Mouse (Mus musculus) embryonic facial prominence, embryonic 14.5 days (tissue): ENCODE results near the gene Nfia. TPM values are rescaled to one million over a fixed set of nuclear protein-coding genes. Genes with fewer than 3 reads are reported as not detected.

Experiments
- ATAC-seq: fragments of 200-750 bp; cut with Nextera tagmentation; 2 replicates; pipeline ENCODE4 v1.8.0; 2017; ENCODE audit warnings: low read depth, moderate number of reproducible peaks, moderate TSS enrichment
- DNase-seq: peaks from one replicate; pipeline ENCODE4 v3.0.0-alpha.2; 2015; ENCODE audit warnings: low spot score
- H3K27ac ChIP-seq: fragments of 300-500 bp; sonication (generic); replicated peaks from 2 replicates; pipeline ENCODE4 v1.5.1; 2014; ENCODE audit warnings: low read depth, mild to moderate bottlenecking, low read length, moderate library complexity
- H3K27me3 ChIP-seq: fragments of 300-500 bp; sonication (generic); replicated peaks from 2 replicates; pipeline ENCODE4 v1.6.1; 2014; ENCODE audit warnings: low read length; ENCODE audit not compliant: control insufficient read depth, insufficient read depth
- H3K36me3 ChIP-seq: fragments of 300-500 bp; sonication (generic); 2 replicates; pipeline ENCODE4 v1.6.1; 2014; ENCODE audit warnings: low read length, mixed read lengths; ENCODE audit not compliant: control insufficient read depth, insufficient read depth
- H3K4me1 ChIP-seq: fragments of 300-500 bp; sonication (generic); 2 replicates; pipeline ENCODE4 v1.6.1; 2014; ENCODE audit warnings: antibody characterized with exemption, low read length; ENCODE audit not compliant: control insufficient read depth, insufficient read depth
- H3K4me2 ChIP-seq: fragments of 300-500 bp; sonication (generic); 2 replicates; pipeline ENCODE4 v1.6.1; 2014; ENCODE audit warnings: low read depth, mild to moderate bottlenecking, low read length, moderate library complexity, mixed read lengths
- H3K4me3 ChIP-seq: fragments of 300-500 bp; sonication (generic); 2 replicates; pipeline ENCODE4 v1.5.1; 2014; ENCODE audit warnings: low read depth, mild to moderate bottlenecking, low read length
- H3K9ac ChIP-seq: fragments of 300-500 bp; sonication (generic); 2 replicates; pipeline ENCODE4 v1.6.1; 2014; ENCODE audit warnings: low read depth, mild to moderate bottlenecking, low read length, moderate library complexity, mixed read lengths
- H3K9me3 ChIP-seq: fragments of 300-500 bp; sonication (generic); 2 replicates; pipeline ENCODE4 v1.6.1; 2016; ENCODE audit warnings: low read length; ENCODE audit not compliant: control insufficient read depth
- WGBS: fragments of 180-500 bp; shearing (Covaris S2); extraction: QIAGEN DNeasy Blood & Tissue Kit; methylation state at CpG from one replicate; pipeline ENCODE4 v1.1.7; 2014; 5-methylcytosine and 5-hydroxymethylcytosine counted together
- polyA plus RNA-seq: library from polyadenylated mRNA; unstranded; fragments of >200 nt; fragmentation: Nextera tagmentation; extraction: Ambion mirVana; gene quantifications from 2 replicates; pipeline ENCODE4 v1.2.1, GENCODE M21; 2014

Gene Nfia
- polyA plus RNA-seq, 1 experiment from 2014 or later, result 61.7 TPM

- ATAC-seq (no peak), DNase-seq (no peak)
- Histone ChIP-seq H3K9me3 (no peaks in the 10 kb centered on the region), H3K4me3 (no peak overlapping the region), H3K27ac (no peak overlapping the region), H3K4me2 (no peak overlapping the region), H3K4me1 (0 out of 2 replicates have a peak, but pooled peaks cover 17% of the 10 kb centered on the region), H3K27me3 (no peaks in the 10 kb centered on the region), H3K9ac (no peak overlapping the region), H3K36me3 (0 out of 2 replicates have a peak, but pooled peaks cover 4% of the 10 kb centered on the region)
- WGBS, result 82% methylated on average over 9 of the region's 9 CpGs
These were observed 137.7 kb downstream of the Nfia start for GRCm38 (mm10) chr4:97910115-97910776.

- H3K27ac ChIP-seq, result no peak overlapping the region
- WGBS, result 81% methylated on average over 26 of the region's 27 CpGs
- H3K4me2 ChIP-seq, result no peak overlapping the region
- H3K27me3 ChIP-seq, result no peaks in the 10 kb centered on the region
- no peak for ATAC-seq
- 0 out of 2 replicates have a peak, but pooled peaks cover 17% of the 10 kb centered on the region for H3K4me1 ChIP-seq
- no peak for DNase-seq
- H3K36me3 ChIP-seq, result 0 out of 2 replicates have a peak, but pooled peaks cover 4% of the 10 kb centered on the region
- H3K4me3 ChIP-seq, result no peak overlapping the region
- H3K9me3 ChIP-seq, result no peaks in the 10 kb centered on the region
- no peak overlapping the region for H3K9ac ChIP-seq
These were observed 138.4 kb downstream of the Nfia start for GRCm38 (mm10) chr4:97910777-97911580.

GRCm38 (mm10) chr4:97911755-97912154 lies 139.2 kb downstream of the Nfia start:
- 0 out of 2 replicates have a peak, but pooled peaks cover 17% of the 10 kb centered on the region for H3K4me1 ChIP-seq
- no peaks in the 10 kb centered on the region for H3K9me3 ChIP-seq
- WGBS, result 89% methylated on average over 7 of the region's 7 CpGs
- no peak overlapping the region for H3K4me2 ChIP-seq
- DNase-seq, result no peak
- no peak for ATAC-seq
- no peaks in the 10 kb centered on the region for H3K27me3 ChIP-seq
- no peak overlapping the region for H3K4me3 ChIP-seq
- H3K27ac ChIP-seq, result no peak overlapping the region
- H3K36me3 ChIP-seq, result 0 out of 2 replicates have a peak, but pooled peaks cover 4% of the 10 kb centered on the region
- no peak overlapping the region for H3K9ac ChIP-seq

- DNase-seq (no peak), ATAC-seq (no peak)
- H3K4me1 ChIP-seq, result 0 out of 2 replicates have a peak, but pooled peaks cover 17% of the 10 kb centered on the region
- H3K4me3 ChIP-seq, result no peak overlapping the region
- H3K9ac ChIP-seq, result no peak overlapping the region
- H3K36me3 ChIP-seq, result 0 out of 2 replicates have a peak, but pooled peaks cover 4% of the 10 kb centered on the region
- WGBS, result 77% methylated on average over 6 of the region's 6 CpGs
- H3K9me3 ChIP-seq, result no peaks in the 10 kb centered on the region
- no peak overlapping the region for H3K27ac ChIP-seq
- H3K4me2 ChIP-seq, result no peak overlapping the region
- H3K27me3 ChIP-seq, result no peaks in the 10 kb centered on the region
These were observed 139.6 kb downstream of the Nfia start for GRCm38 (mm10) chr4:97912155-97912554.

- Histone ChIP-seq H3K27ac (no peak overlapping the region), H3K4me1 (0 out of 2 replicates have a peak, but pooled peaks cover 13% of the 10 kb centered on the region), H3K9ac (no peak overlapping the region), H3K4me2 (no peak overlapping the region), H3K27me3 (no peaks in the 10 kb centered on the region), H3K4me3 (no peak overlapping the region), H3K36me3 (0 out of 2 replicates have a peak, but pooled peaks cover 4% of the 10 kb centered on the region), H3K9me3 (no peaks in the 10 kb centered on the region)
- 95% methylated on average over 11 of the region's 11 CpGs for WGBS
- ATAC-seq, result no peak
- no peak for DNase-seq
These were observed 140.0 kb downstream of the Nfia start for GRCm38 (mm10) chr4:97912560-97912959.

- no peak overlapping the region for H3K4me3 ChIP-seq
- WGBS, result 84% methylated on average over 2 of the region's 2 CpGs
- 0 out of 2 replicates have a peak, but pooled peaks cover 4% of the 10 kb centered on the region for H3K36me3 ChIP-seq
- no peak overlapping the region for H3K9ac ChIP-seq
- no peak overlapping the region for H3K27ac ChIP-seq
- H3K27me3 ChIP-seq, result no peaks in the 10 kb centered on the region
- no peak for ATAC-seq
- peaks cover 12% of the 10 kb centered on the region for H3K4me1 ChIP-seq
- H3K4me2 ChIP-seq, result no peak overlapping the region
- no peak for DNase-seq
- H3K9me3 ChIP-seq, result no peaks in the 10 kb centered on the region
These were observed 141.8 kb downstream of the Nfia start for GRCm38 (mm10) chr4:97914348-97914747.

GRCm38 (mm10) chr4:97914761-97915160 lies 142.2 kb downstream of the Nfia start:
- Histone ChIP-seq H3K36me3 (0 out of 2 replicates have a peak, but pooled peaks cover 4% of the 10 kb centered on the region), H3K9ac (no peak overlapping the region), H3K9me3 (no peaks in the 10 kb centered on the region), H3K4me3 (no peak overlapping the region), H3K27me3 (no peaks in the 10 kb centered on the region), H3K4me2 (no peak overlapping the region), H3K27ac (no peak overlapping the region), H3K4me1 (peaks cover 13% of the 10 kb centered on the region)
- no peak for DNase-seq
- 87% methylated on average over 5 of the region's 5 CpGs for WGBS
- no peak for ATAC-seq

- Histone ChIP-seq H3K4me1 (peaks cover 15% of the 10 kb centered on the region), H3K9ac (no peak overlapping the region), H3K36me3 (no peaks in the 10 kb centered on the region), H3K4me3 (no peak overlapping the region), H3K9me3 (no peaks in the 10 kb centered on the region), H3K27me3 (no peaks in the 10 kb centered on the region), H3K27ac (no peak overlapping the region), H3K4me2 (no peak overlapping the region)
- DNase-seq (no peak), ATAC-seq (no peak)
- 88% methylated on average over 6 of the region's 6 CpGs for WGBS
These were observed 145.0 kb downstream of the Nfia start for GRCm38 (mm10) chr4:97917568-97917967.
